Mouse (Mus musculus): Measurements from ENCODE around the gene Hif1an.

The Hif1an gene

GRCm38 (mm10) chr19:44564006-44564405 lies 1.4 kb downstream of the Hif1an start:
- CTCF ChIA-PET, result interaction anchor here (0.5 kb wide), 1 partner anchor 8 kb away, joined by 3 read pairs; no protein-coding TSS in a partner anchor

GRCm38 (mm10) chr19:44567763-44568162 lies 5.1 kb downstream of the Hif1an start:
- CTCF ChIA-PET, result no interaction called here

- CTCF ChIA-PET, result no interaction called here
These were observed 13.6 kb downstream of the Hif1an start for GRCm38 (mm10) chr19:44576275-44576674.

GRCm38 (mm10) chr19:44578038-44578437 lies 15.4 kb downstream of the Hif1an start:
- CTCF ChIA-PET, result interaction anchor here (0.6 kb wide), 1 partner anchor 15 kb away, joined by 5 read pairs; the partner anchor contains the start of gene Hif1an

GRCm38 (mm10) chr19:44582103-44582502 lies 19.5 kb downstream of the Hif1an start:
- CTCF ChIA-PET, result no interaction called here

- CTCF ChIA-PET, result no interaction called here
These were observed 20.1 kb downstream of the Hif1an start for GRCm38 (mm10) chr19:44582638-44583309.

GRCm38 (mm10) chr19:44588036-44588435 lies 25.4 kb downstream of the Hif1an start:
- CTCF ChIA-PET, result interaction anchor here (0.6 kb wide), 1 partner anchor 212 kb away, joined by 5 read pairs; no protein-coding TSS in a partner anchor

GRCm38 (mm10) chr19:44589591-44590223 lies 27.1 kb downstream of the Hif1an start:
- CTCF ChIA-PET, result no interaction called here

GRCm38 (mm10) chr19:44590992-44591391 lies 28.3 kb downstream of the Hif1an start:
- CTCF ChIA-PET, result no interaction called here

- CTCF ChIA-PET, result no interaction called here
These were observed 29.0 kb downstream of the Hif1an start for GRCm38 (mm10) chr19:44591638-44592037.

- CTCF ChIA-PET, result no interaction called here
These were observed 31.5 kb downstream of the Hif1an start for GRCm38 (mm10) chr19:44594180-44594579.

- CTCF ChIA-PET, result interaction anchor here (0.6 kb wide), 1 partner anchor 269 kb away, joined by 6 read pairs; no protein-coding TSS in a partner anchor
These were observed 55.5 kb downstream of the Hif1an start for GRCm38 (mm10) chr19:44618166-44618565.
